Mouse (Mus musculus) cortical plate, adult 2 months (tissue): ENCODE measurements around the gene Atg4b.

ENCODE experiments used
- CTCF ChIP-seq: fragments of 200-500 bp; IDR thresholded peaks from 2 replicates; pipeline ENCODE4 v1.5.1; 2011; ENCODE audit warnings: mild to moderate bottlenecking, control low read depth, low read length; ENCODE audit not compliant: insufficient read depth; ENCODE audit errors: extremely low read depth
- POLR2A ChIP-seq: fragments of 200-500 bp; IDR thresholded peaks from 2 replicates; pipeline ENCODE4 v1.6.1; 2011; ENCODE audit warnings: mild to moderate bottlenecking, low read length, control low read depth; ENCODE audit not compliant: insufficient read depth; ENCODE audit errors: extremely low read depth

DNA sequence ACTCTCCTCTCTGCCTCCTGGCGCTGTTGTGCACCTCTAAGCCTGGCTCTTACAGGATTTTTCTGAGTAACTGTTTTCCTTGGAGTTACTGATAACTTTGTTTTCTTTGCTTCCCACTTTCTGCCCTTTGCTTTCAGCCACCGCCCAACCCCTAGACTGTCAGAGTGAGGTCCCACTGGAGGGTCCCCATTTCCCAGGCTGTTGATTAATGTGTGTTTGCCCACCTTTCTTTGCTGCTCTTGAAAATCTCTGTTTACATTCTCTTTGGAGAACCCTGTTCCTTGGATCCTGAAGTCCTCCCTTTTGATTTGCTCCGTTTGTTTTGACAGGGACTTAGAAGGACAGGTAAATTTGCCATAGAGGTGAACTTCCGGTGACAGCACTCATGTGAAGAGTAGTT is 57.6 kb downstream of the Atg4b start:
- TF ChIP-seq CTCF (no peak), POLR2A (no peak)
